Mouse (Mus musculus) cerebellum, adult 11 months (tissue): ENCODE measurements around the gene Fkbpl.

ENCODE experiments used
- DNase-seq: peaks from one replicate; pipeline ENCODE4 v3.0.0; 2022

The Fkbpl gene

DNA sequence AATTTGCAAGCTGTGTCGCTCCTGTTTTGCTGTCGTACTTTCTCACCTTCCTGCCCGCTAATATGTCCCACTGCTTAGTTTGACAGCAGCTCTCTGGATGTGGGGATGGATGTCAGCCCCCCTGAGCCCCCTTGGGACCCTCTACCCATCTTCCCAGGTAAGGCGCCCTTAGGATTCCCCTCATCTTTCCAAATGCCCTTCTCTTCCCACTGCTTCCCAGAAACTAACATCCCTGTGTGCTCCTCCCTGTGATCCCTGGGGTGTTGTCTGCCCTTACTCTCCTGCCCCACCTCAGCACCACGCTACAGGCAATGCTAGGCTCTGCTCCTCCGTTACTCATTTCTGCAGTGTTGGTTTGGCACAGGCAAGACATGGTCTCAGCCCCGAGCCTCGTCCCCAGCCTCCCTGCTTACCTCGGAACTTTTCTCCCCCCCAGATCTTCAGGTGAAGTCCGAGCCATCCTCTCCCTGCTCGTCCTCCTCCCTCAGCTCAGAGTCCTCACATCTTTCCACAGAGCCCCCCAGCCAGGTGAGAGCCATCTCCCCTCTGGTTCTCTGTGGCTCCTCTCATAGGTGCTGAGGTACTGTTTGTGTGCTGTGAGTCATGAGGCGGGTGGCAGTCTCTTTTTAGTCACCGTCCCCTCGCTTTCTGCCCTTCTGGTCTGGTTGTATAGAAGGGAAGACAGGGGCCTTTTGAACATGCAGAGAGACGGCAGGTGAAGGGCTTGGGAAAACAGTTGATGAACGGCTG is 3.8 kb downstream of the Fkbpl start:
- DNase-seq = peak; percentile 30

DNA sequence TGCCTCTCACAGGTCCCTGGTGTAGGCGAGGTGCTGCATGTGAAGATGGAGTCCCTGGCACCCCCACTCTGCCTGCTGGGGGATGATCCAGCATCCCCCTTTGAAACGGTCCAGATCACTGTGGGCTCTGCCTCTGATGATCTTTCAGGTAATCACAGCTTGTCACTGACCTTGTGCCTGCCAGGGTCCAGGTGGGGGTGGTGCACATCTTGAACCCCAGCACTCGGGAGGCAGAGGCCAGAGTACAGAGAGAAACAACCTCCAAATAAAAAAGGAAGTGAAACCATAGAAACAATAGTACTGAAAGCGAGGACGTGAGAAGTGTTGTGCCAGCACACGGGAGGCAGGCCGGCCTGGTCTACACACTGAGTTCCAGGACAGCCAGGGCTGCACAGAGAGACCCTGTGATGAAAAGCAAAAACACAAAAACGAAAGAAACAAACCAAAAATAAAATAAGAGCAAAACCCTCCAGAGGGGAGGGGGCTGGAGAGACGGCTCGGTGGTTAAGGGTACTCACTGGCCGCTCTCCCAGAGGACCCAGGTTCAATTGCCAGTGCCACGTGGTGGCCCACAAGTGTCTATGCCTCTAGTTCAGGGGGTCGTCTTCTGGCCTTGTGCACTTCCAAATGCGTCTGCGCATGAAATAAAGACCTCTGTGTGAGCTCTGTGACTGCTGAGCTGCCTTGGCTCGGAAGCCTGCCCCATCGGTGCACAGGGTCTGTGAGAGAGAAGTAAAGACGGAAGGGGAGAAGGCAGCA is 4.7 kb downstream of the Fkbpl start:
- DNase-seq = no peak

DNA sequence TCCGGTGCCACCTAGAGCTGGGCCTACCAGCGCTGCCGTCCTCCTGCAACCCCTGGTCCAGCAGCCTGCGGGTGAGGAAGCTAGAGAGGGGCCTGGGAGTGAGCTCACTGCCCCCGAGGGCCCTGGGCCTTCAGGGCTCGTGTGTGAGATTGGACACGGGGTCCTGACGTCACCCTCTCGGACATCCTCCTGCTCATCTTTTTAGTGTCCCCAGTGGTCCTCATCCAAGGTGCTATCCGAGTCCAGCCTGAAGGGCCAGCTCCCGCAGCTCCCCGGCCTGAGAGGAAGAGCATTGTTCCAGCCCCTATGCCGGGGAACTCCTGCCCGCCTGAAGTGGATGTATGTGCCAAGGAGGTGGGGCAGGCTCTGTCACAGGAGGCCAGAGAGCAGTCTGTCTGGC is 6.2 kb downstream of the Fkbpl start:
- no peak for DNase-seq

DNA sequence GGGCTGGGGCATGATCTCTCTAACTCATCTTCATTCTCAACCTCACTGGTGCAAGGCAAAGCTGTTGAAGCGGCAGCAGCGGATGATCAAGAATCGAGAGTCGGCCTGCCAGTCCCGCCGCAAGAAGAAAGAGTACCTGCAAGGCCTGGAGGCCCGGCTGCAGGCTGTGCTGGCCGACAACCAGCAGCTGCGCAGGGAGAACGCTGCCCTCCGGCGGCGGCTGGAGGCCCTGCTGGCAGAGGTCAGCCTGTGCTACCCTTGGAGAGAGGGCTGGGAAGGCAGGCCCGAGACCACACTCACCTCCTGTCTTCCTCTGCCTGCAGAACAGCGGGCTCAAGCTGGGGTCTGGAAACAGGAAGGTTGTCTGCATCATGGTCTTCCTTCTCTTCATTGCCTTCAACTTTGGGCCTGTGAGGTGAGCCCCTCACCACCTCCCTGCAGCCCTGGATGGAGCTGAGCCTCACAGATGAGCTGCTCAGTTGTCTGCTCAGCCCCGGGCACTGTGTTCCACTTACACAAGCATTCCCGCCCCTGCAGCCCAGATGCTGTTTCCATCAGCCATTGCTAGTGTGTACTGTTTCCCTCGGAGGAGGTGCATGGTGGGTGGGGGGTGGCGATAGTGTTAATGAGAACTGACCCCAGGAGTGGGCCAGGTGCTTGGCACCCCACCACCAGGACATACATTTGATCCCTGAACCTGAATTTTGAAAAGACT is 7.1 kb downstream of the Fkbpl start:
- DNase-seq = no peak

DNA sequence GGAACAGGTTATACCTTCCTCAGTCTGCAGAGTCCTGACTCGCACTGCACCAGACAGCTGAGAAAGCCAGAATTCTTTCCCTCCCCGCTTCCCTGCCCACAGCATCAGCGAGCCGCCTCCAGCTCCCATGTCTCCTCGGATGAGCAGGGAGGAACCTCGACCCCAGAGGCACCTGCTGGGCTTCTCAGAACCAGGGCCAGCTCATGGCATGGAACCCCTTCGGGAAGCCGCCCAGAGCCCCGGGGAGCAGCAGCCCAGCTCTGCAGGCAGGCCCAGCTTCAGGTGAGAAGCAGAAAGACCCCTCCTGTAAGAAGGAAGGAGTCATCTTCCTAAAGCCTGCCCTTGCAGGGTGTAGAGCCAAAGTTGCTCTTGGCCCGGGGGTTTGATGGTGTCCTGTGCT is 8.0 kb downstream of the Fkbpl start:
- DNase-seq = no peak

DNA sequence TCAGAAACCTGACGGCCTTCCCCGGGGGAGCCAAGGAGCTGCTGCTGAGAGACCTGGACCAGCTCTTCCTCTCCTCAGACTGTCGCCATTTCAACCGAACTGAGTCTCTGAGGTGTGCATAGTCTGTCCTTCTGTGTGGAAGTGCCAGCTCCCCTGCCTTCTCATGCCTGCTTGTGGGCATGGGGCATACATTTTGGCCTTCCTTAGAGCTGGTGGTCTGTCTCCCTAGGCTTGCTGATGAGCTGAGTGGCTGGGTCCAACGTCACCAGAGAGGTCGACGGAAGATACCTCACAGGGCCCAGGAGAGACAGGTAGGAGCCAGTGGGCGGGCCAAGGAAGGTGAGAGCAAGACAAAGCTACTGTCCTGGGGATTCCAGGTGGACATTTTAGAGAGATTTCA is 8.4 kb downstream of the Fkbpl start:
- no peak for DNase-seq

DNA sequence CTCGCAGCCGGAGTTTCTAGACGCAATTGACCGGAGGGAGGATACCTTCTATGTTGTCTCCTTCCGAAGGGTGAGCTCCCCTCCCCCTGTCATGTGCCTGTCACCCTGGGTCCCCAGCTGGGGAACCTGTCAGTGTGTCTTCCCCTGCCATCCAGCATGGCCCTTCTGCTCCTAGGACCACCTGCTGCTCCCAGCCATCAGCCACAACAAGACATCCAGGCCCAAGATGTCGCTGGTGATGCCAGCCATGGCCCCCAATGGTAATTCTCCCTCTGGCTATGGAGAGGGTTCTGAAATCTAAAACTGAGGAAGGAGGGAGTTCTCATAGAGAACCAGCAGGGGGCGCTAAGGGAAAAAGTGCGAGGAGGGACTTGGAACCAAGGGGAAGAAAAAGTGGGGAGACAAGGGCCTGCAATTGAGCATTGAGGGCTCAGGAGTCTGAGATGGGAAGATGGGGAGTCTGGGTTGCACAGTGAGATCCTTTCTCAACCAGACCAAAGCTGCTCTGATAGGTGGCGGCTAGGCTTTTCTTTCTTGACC is 9.3 kb downstream of the Fkbpl start:
- peak; percentile 48 for DNase-seq

DNA sequence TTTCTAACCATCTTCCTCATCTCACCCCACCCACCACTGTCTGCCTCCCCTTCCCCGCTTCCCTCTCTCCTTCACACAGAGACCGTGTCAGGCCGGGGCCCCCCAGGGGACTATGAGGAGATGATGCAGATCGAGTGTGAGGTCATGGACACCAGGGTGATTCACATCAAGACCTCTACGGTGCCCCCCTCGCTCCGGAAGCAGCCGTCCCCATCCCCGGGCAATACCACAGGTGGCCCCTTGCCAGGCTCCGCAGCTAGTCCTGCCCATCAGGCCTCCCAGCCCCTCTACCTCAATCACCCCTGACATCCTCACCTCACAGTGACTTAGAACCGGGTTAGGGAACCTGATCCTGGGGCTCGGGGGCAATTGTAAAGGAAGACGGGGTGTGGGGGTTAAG is 9.8 kb downstream of the Fkbpl start:
- DNase-seq = peak; percentile 34

DNA sequence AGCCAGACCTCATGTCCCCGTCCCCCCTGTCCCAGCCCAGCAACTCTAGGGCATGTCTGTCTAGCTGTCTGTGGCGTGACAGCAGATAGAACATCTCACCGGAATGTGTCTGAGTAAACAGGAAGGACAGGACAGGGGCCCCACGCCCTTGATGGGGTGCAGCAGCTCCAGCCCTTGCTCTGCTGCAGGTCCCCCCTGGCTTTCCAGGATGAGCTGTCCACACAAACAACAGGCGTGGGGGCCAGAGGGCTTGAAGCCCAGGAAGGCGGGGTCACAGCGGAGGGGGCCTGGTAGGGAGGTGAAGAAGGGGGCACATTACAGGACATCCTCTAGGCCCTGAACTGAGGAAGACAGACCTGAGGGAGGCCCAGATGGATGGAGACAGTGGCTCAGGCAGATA is 10.6 kb downstream of the Fkbpl start:
- DNase-seq = no peak

DNA sequence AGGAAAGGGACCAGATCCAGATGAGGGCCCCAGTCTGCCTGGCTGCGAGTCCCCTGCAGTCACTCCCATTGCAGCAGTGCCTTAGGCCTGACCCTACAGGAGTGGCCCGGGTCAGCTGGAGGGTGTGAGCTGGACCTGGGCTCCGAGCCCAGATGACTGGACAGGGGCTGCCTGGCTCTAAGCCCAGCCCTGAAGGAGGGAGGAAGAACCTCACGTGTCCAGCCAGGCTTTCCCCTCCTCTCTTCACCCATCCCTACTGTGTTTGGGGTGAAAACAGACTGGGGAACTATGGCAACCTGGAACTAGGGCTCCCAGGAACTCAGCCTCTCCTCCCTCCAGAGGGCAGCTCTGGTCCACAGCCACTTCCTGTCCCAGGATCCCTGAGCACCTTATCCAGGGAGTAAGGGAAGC is 11.0 kb downstream of the Fkbpl start:
- DNase-seq = peak; percentile 37

DNA sequence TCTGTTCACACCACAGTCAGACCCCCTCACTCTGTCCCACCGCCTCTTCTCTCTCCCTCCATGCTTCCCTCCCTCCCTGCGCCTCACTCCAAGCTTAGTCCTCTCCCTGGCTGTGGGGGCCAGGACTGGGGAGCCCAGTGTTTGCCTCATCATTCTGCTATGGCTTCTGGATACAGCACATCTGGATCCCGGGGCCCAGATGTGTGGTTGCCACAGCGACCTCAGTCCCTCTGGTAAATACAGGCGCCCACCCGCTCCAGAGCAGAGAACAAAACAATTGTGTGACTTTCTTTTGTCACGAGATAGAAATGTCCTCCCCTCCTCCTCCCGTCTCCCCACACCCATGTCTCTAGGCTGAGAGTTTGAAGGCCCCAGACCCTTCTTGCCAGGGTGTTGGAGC is 12.1 kb downstream of the Fkbpl start:
- no peak for DNase-seq

DNA sequence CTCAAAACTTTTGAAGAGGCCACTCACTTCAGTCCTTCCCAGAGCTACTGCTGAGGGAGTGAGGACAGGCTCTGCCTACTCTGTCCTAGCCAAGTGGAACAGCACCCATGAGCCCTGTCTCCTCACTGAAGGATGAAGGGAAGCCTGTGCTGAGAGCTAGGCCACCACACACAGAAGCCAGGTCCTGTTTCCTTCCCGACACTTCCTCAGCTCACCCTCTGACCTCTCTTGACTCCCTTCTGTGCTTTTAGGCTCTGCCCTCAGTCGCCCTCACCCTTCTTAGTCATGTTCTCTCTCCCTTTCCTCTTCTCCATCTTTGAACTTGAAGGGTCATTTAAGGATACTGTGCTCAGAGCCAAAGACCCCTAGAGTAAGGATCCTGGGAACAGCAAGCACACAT is 12.7 kb downstream of the Fkbpl start:
- no peak for DNase-seq

DNA sequence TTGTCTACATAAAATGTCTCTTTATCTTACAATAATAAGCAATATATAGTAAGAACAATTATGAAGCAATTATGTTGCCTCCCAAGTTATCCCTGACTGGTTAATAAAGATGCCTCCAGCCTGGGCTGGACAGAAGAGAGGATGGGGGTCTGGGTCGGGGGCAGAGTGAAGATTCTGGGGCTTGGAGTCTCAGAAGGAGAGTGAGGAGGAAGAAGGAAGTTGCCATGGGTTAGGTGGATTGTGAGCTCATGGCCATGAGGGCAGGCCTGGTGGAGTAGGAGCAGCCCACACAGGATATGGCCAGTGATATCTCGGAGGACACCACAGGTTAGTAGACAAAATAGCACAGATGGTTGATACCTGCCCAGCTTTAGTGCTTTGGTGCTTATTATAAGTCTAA is 13.6 kb downstream of the Fkbpl start:
- DNase-seq = no peak

DNA sequence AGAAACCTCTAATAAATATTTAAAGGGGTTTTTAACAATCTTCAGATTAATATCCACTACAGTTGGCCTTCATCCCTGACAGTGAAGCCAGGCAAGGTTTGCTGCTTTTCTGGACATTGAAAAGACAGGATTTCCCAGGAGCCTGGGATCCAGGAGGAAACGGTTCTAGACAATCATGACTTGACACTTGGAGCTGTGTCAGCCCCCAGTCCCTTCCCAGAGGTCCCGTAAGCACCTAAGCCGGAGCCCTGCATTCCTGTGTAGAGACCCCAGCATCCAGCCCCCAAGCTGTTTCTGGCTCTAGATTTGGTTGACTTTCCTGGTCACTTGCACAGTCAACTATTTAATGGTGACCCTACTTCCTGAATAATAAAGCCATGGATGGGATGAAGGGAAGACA is 14.0 kb downstream of the Fkbpl start:
- DNase-seq = no peak

DNA sequence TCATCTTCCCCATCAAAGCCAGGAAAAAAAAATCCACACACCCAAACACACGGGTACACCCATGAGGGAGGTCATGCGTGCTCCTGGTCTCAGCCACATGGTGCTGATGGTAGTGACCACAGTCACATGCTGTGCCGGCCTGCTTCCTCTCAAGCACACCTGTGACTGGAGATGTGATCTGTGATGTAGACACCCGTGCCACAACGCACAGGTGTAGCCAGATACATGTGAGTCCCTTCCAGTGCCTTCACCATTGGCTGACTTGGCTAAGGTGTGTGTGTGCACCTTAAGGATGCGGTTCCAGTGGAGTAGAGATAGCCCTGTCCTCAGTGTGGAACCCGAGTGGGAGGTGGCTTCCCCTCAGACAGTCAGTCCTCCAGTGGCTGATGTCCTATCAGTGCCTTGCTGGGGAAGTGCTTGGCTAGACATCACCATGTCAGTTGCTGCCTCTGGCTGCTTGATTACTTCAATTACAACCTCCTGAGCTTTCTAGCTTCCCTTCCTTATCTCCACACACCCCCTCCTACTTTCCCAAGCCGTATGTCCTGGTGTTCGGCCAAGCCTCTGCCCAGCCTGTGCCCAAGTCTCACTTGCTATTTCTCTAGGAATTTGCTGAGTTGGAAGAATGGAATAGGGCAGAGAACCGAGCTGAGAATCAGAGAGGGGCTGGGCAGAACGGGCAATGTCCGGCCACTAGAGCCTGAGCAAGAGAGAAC is 14.8 kb downstream of the Fkbpl start:
- no peak for DNase-seq

DNA sequence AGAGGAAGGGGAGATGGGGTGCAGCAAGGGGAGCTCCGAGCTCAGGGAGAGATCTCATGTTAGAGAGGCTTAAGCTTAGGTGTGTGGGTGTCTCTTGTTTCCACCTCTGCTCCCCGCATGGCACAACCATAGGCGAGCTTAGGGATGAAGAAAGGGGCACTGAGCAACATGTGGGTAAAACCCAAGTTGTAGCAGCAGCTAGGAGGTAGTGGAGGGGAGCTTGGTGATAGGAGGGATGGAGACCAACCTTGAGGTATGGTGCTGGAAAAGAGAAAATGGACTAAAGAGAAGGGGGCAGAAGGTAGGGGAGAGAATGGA is 15.3 kb downstream of the Fkbpl start:
- no peak for DNase-seq

DNA sequence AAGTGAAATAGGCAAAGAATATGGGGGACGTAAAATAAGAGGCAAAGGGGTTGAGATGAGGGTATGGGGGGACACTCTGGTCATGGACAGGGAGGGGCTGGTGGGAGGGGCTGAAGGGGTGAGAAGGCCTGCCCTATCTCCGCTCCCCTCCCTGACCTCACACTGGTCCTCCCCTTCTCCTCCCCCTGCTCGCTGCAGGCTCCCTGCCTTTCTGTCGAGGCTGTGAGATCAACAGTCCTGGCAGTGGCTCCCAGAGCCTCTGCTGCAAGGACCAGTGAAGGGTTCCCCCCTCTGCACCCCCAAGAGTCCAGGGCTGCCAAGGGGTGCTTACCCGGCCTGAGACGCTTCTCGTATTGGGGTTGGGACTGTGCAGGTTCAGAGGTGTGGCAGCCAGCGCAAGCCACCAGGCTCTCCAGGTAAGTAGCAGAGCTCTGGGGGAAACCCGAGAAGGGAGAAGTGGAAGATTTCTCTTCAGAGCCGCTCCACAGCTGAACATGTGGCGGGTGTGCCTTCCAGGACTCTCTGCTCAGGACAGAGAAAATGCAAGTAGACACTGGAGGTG is 15.8 kb downstream of the Fkbpl start:
- DNase-seq = no peak

DNA sequence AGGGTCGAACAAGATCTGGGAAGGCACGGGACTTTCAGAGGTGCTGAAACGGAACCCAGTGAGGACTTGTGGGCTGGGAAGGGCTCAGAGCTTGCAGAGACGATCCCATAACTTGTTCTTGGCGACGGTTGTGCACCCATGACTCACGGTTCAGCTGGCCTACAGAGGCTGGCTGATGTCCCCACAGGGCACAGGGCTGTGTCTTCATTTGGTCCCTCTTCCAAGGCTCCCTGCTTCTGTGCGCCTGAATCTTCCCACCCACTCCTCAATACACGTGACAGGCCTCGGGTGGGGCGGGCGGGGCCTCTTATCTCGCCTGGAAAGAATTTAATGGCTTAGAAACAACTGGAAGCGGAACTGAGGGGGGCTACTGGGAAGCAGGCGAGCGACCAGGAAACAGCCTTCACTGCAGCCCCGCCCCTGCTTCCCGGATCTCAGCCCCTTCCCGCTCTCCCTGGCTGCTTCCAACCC is 16.6 kb downstream of the Fkbpl start:
- no peak for DNase-seq

DNA sequence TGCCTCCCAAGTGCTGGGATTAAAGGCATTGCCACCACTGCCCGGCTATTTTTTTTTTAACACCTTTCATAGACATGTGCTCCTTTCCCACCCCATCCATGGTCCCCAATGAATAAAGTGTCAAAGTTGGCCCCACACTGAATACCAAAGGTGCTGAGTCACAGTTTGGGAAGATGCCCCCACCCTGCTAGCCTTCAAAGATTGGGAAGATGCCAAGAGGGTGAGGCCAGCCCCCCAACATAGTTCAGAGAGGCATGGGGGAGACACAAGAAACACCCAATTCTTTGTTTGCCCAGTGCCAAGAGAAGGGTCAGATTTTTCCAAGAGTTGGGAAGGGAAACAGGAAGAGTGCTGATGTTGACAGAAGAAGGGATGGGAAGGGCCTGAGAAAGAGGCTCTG is 17.9 kb downstream of the Fkbpl start:
- DNase-seq = no peak

DNA sequence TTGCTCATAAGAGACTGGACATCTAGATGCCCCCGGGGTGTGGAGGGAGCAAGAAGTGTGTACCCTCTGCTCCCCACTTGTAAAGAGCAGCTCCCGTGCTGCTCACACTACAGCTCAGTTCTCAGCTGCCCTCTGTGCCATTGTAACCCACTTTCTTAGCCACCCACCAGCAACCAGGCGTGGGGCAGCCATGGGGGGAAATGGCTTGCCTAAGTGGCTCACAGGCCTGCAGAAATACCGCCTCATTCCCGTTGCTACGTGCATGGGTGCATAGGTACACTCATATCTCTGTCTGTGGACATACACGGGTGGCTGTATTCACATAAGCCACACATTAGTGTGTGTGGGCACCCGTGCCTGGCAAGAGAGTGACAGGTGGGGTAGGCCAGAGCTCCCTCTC is 18.4 kb downstream of the Fkbpl start:
- no peak for DNase-seq

DNA sequence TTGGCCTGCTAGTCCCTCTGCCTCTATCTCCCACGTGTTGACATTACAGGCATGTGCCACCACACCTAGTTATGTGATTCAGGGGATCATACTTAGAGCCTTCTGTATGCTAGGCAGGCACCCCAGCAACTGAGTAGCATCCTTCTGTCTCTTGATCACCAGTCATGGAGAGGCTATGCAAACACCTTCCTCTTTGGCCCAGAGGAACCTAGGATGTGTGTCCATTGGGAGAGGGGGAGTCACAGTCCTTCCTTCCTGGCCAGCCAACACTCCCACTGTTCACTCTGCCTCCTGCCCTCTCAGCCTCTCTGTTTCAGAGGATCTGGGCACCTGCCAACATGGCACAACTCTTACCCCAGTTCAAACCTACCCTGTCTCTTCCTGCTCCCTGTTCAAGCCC is 19.0 kb downstream of the Fkbpl start:
- no peak for DNase-seq

DNA sequence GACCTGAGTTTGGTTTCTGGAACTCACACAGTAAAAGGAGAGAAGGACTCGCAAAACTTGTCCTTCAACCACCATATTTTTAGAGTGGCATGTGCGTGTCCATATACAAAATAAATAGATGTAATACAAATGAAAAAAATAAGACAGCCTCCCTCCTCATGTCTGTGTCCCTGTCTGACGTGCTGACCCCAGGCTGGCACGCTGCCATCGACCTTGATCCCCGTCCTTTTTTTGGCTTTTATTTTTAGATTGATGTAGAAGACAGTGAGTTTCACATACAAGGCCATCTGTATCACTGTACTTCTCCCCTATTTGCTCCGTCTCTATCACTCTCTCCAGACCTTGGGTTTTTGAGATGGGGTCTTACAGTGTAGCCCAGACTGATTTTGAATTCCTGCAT is 19.9 kb downstream of the Fkbpl start:
- DNase-seq = no peak

DNA sequence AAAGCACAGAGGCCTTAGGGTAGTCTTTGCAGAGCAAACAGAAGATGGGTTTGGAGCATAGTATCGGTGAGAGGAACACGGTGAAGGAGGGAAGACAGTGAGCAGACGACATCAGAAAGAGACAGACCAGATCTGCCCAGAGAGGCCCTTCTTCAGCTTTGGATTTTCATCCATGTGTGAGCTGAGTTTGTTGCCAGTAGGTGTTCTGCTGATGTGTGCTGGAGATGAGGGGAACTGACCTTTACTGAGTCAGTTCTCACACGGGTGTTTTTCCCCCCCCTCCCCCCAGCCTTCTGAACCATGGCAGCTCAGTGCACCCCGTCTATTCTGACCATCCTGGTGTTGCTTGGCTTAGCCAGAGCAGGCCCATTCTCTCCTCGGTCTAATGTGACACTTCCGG is 25.7 kb downstream of the Fkbpl start, which contains the start of gene Tnxb:
TSS of gene Tnxb (plus strand) at position 301 of the 400 bp plus-strand sequence.
- DNase-seq = no peak
